In the genomic region with DNA sequence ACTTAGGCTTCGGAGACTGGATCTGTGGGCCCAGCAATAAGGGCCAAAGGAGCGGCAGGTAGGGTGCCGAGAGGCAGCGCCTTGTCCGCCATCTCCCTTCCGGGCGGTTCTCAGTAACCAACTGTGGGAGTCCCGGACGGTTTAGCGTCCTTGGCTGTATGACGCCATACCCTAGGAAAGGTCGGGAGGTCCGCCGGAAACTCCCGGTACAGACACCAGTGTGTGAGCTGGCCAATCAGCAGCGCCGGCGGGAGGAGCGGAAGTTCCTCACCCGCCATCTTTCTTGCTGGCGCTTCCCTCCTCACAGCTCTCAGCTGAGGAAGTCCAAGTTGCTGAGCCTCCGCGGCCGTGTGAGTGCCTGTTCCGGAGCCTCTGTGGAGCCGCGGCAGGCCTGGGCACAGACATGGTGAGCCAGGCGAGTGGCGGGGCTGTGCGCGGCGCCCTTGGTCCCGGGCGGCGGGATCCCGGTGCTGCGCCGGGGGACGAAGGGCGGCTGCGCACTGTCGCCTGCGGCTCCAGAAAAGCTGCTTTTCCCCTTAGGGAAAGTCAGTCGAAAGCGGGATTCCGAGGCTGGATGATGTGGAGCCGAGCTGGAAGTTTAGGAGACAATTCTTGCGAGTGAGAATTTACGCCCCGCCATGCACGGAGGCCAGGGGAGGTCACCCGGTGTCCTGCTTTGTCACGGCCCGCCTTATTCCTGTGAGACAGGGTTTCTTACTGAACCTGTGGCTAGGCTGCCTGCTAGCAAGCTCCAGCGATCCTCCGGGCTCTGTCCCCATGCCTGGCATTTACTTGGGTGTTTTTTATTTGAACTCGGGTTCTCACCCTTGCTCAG, we compare ENCODE assay signal across 8 mouse cellular contexts. TPM values are rescaled to one million over a fixed set of nuclear protein-coding genes. Genes with fewer than 3 reads are reported as not detected.
A peak's percentile ranks its signal among the peaks of the same experiment; 100 is the strongest.
DNase-seq lines count a peak whose midpoint lies in the region; ATAC-seq and TF ChIP-seq lines count a peak whose summit lies in the region.

No protein-coding gene starts in this region.

- peak overlapping the region; percentile 77 for H3K4me3 ChIP-seq in embryonic facial prominence, embryonic 13.5 days
- H3K4me3 ChIP-seq in kidney, adult 2 months (ENCODE audit: insufficient read depth, low read depth, low read length) = peak overlapping the region; percentile 92
- peak overlapping the region; percentile 74 for H3K4me3 ChIP-seq in limb, embryonic 12.5 days (replicated peaks)
- peak overlapping the region; percentile 58 for H3K4me3 ChIP-seq in midbrain, embryonic 15.5 days
- peak overlapping the region; percentile 96 for H3K4me3 ChIP-seq in spleen, adult 2 months (ENCODE audit: extremely low read depth, insufficient read depth, insufficient read length)

- no peaks in the 10 kb centered on the region for H3K27me3 ChIP-seq in embryonic facial prominence, embryonic 13.5 days
- no peaks in the 10 kb centered on the region for H3K27me3 ChIP-seq in kidney, adult 2 months (replicated peaks; ENCODE audit: control insufficient read depth, insufficient read depth, low read length)
- no peaks in the 10 kb centered on the region for H3K27me3 ChIP-seq in limb, embryonic 12.5 days
- no peaks in the 10 kb centered on the region for H3K27me3 ChIP-seq in midbrain, embryonic 15.5 days (replicated peaks)
- no peaks in the 10 kb centered on the region for H3K27me3 ChIP-seq in spleen, adult 2 months (ENCODE audit: control insufficient read depth, insufficient read depth, low read length)

- ATAC-seq in embryonic facial prominence, embryonic 13.5 days (ENCODE audit: insufficient number of reproducible peaks, insufficient read depth, low FRiP score, low TSS enrichment, low read depth) = peak; percentile 99
- peak; percentile 97 for ATAC-seq in limb, embryonic 12.5 days (ENCODE audit: insufficient number of reproducible peaks, insufficient read depth, low FRiP score, low TSS enrichment, low read depth)
- peak; percentile 100 for ATAC-seq in midbrain, embryonic 15.5 days (replicated peaks)

- peaks cover 10% of the 10 kb centered on the region for H3K36me3 ChIP-seq in embryonic facial prominence, embryonic 13.5 days
- H3K36me3 ChIP-seq in kidney, adult 2 months (ENCODE audit: control insufficient read depth, insufficient read depth, low read length) = no peaks in the 10 kb centered on the region
- H3K36me3 ChIP-seq in limb, embryonic 12.5 days = peaks cover 21% of the 10 kb centered on the region; the same call in 1 of the 2 replicates
- H3K36me3 ChIP-seq in midbrain, embryonic 15.5 days (replicated peaks) = 0 out of 2 replicates have a peak, but pooled peaks cover 2% of the 10 kb centered on the region
- peaks cover 1% of the 10 kb centered on the region; the same call in 1 of the 2 replicates for H3K36me3 ChIP-seq in spleen, adult 2 months (ENCODE audit: control insufficient read depth, insufficient read depth, low read length)

- peak; percentile 81 for TF ChIP-seq POLR2A in kidney, adult 2 months (IDR thresholded peaks at IDR 0.05; ENCODE audit: low read depth, low read length)
- peak; percentile 3; the same call in 1 of the 2 replicates for TF ChIP-seq POLR2A in spleen, adult 2 months (IDR thresholded peaks at IDR 0.05; ENCODE audit: low read depth, low read length)

- peak; percentile 90 for DNase-seq in 3134 (ENCODE audit: extremely low read depth, insufficient read length, low spot score)
- DNase-seq in adrenal gland, postnatal 36 days = peak; percentile 96
- peak; percentile 95 to 98 for DNase-seq in heart, adult 18-20 months
- DNase-seq in kidney, adult 2 months = peak; percentile 98
- DNase-seq in spleen, adult 2 months (ENCODE audit: low read depth in 1 of 2, low spot score in 2 of 2) = peak; percentile 81 to 92

- H3K4me1 ChIP-seq in embryonic facial prominence, embryonic 13.5 days = 0 out of 2 replicates have a peak, but pooled peaks cover 3% of the 10 kb centered on the region
- 0 out of 2 replicates have a peak, but pooled peaks cover 3% of the 10 kb centered on the region for H3K4me1 ChIP-seq in kidney, adult 2 months (ENCODE audit: control insufficient read depth, insufficient read depth, low read length)
- peaks cover 4% of the 10 kb centered on the region; the same call in 1 of the 2 replicates for H3K4me1 ChIP-seq in limb, embryonic 12.5 days (replicated peaks)
- peaks cover 13% of the 10 kb centered on the region for H3K4me1 ChIP-seq in midbrain, embryonic 15.5 days
- peaks cover 5% of the 10 kb centered on the region; the same call in 1 of the 2 replicates for H3K4me1 ChIP-seq in spleen, adult 2 months (ENCODE audit: control insufficient read depth, insufficient read depth, insufficient read length)

- H3K27ac ChIP-seq in embryonic facial prominence, embryonic 13.5 days = peak overlapping the region; percentile 98
- H3K27ac ChIP-seq in kidney, adult 2 months (ENCODE audit: insufficient read depth, low read depth, low read length) = peak overlapping the region; percentile 96
- H3K27ac ChIP-seq in limb, embryonic 12.5 days = peak overlapping the region; percentile 99
- peak overlapping the region; percentile 94 for H3K27ac ChIP-seq in midbrain, embryonic 15.5 days
- H3K27ac ChIP-seq in spleen, adult 2 months (ENCODE audit: insufficient read depth, low read length) = peak overlapping the region; percentile 92

- H3K4me2 ChIP-seq in embryonic facial prominence, embryonic 13.5 days = peak overlapping the region; percentile 74
- peak overlapping the region; percentile 68 for H3K4me2 ChIP-seq in limb, embryonic 12.5 days
- peak overlapping the region; percentile 60 for H3K4me2 ChIP-seq in midbrain, embryonic 15.5 days

- no peaks in the 10 kb centered on the region for H3K9me3 ChIP-seq in embryonic facial prominence, embryonic 13.5 days
- H3K9me3 ChIP-seq in limb, embryonic 12.5 days = no peaks in the 10 kb centered on the region
- no peaks in the 10 kb centered on the region for H3K9me3 ChIP-seq in midbrain, embryonic 15.5 days

- peak overlapping the region; percentile 92 for H3K9ac ChIP-seq in embryonic facial prominence, embryonic 13.5 days
- peak overlapping the region; percentile 88 for H3K9ac ChIP-seq in limb, embryonic 12.5 days (replicated peaks)
- H3K9ac ChIP-seq in midbrain, embryonic 15.5 days = peak overlapping the region; percentile 63

- WGBS in embryonic facial prominence, embryonic 13.5 days = under 1% methylated on average over 57 of the region's 57 CpGs
- under 1% methylated on average over 57 of the region's 57 CpGs for WGBS in kidney, adult 2 months
- WGBS in limb, embryonic 12.5 days = under 1% methylated on average over 57 of the region's 57 CpGs
- under 1% methylated on average over 57 of the region's 57 CpGs for WGBS in midbrain, embryonic 15.5 days
- WGBS in spleen, adult 2 months = 1% methylated on average over 57 of the region's 57 CpGs

- TF ChIP-seq CTCF in kidney, adult 2 months (conservative IDR thresholded peaks at IDR 0.05; ENCODE audit: insufficient read depth, insufficient read length, low read depth, low read length) = no peak
- no peak for TF ChIP-seq CTCF in spleen, adult 2 months (IDR thresholded peaks at IDR 0.05; ENCODE audit: extremely low read depth, insufficient read depth, insufficient read length, insufficient replicate concordance)

RNA-seq across cellular contexts. Expression of a gene that starts 14.3 kb away (rescaled TPM):
- 10 to 100 TPM; 31.8 to 35.7 TPM for total RNA-seq in adrenal gland, postnatal 36 days (2021)
- polyA plus RNA-seq in embryonic facial prominence, embryonic 13.5 days (2015; fragmentation: Nextera tagmentation; extraction: Ambion mirVana) = 25.9 and 28.1 TPM in 2 replicates
- 10 to 100 TPM; 20.2 to 24.6 TPM for total RNA-seq in heart, adult 18-20 months (2021)
- polyA plus RNA-seq in kidney, adult 2 months (2012; rRNA removed) = 2.8 and 3.8 TPM in 2 replicates
- 30.9 and 32.8 TPM in 2 replicates for polyA plus RNA-seq in limb, embryonic 12.5 days (2016; fragmentation: Nextera tagmentation; extraction: Ambion mirVana)
- 36.0 TPM in 2 replicates for polyA plus RNA-seq in midbrain, embryonic 15.5 days (2015; fragmentation: Nextera tagmentation; extraction: Ambion mirVana)
- polyA plus RNA-seq in spleen, adult 2 months (2012; rRNA removed) = 0.99 and 1.3 TPM in 2 replicates

RNA-seq across cellular contexts. Expression of a gene that starts 14.4 kb away (rescaled TPM):
- total RNA-seq in adrenal gland, postnatal 36 days (2021) = 1 to 10 TPM; 5.7 to 6.5 TPM
- polyA plus RNA-seq in embryonic facial prominence, embryonic 13.5 days (2015; fragmentation: Nextera tagmentation; extraction: Ambion mirVana) = 8.9 and 10.2 TPM in 2 replicates
- 1 to 10 TPM; 3.4 to 3.6 TPM for total RNA-seq in heart, adult 18-20 months (2021)
- polyA plus RNA-seq in kidney, adult 2 months (2012; rRNA removed) = 0.87 and 1.3 TPM in 2 replicates
- 10.0 and 10.2 TPM in 2 replicates for polyA plus RNA-seq in limb, embryonic 12.5 days (2016; fragmentation: Nextera tagmentation; extraction: Ambion mirVana)
- polyA plus RNA-seq in midbrain, embryonic 15.5 days (2015; fragmentation: Nextera tagmentation; extraction: Ambion mirVana) = 21.1 and 21.8 TPM in 2 replicates
- polyA plus RNA-seq in spleen, adult 2 months (2012; rRNA removed) = 0.60 and 0.83 TPM in 2 replicates

RNA-seq across cellular contexts. Expression of a gene that starts 28.1 kb away (rescaled TPM):
- 10 to 100 TPM; 16.0 to 23.1 TPM for total RNA-seq in adrenal gland, postnatal 36 days (2021)
- polyA plus RNA-seq in embryonic facial prominence, embryonic 13.5 days (2015; fragmentation: Nextera tagmentation; extraction: Ambion mirVana) = 18.9 and 21.3 TPM in 2 replicates
- 1 to 10 TPM; 5.7 to 8.2 TPM for total RNA-seq in heart, adult 18-20 months (2021)
- 6.7 and 8.9 TPM in 2 replicates for polyA plus RNA-seq in kidney, adult 2 months (2012; rRNA removed)
- 19.2 and 20.7 TPM in 2 replicates for polyA plus RNA-seq in limb, embryonic 12.5 days (2016; fragmentation: Nextera tagmentation; extraction: Ambion mirVana)
- polyA plus RNA-seq in midbrain, embryonic 15.5 days (2015; fragmentation: Nextera tagmentation; extraction: Ambion mirVana) = 16.3 and 17.4 TPM in 2 replicates
- polyA plus RNA-seq in spleen, adult 2 months (2012; rRNA removed) = 2.9 and 3.8 TPM in 2 replicates

RNA-seq across cellular contexts. Expression of a gene that starts 41.0 kb away (rescaled TPM):
- total RNA-seq in adrenal gland, postnatal 36 days (2021) = 1 to 10 TPM; 4.8 to 6.9 TPM
- 7.7 and 8.4 TPM in 2 replicates for polyA plus RNA-seq in embryonic facial prominence, embryonic 13.5 days (2015; fragmentation: Nextera tagmentation; extraction: Ambion mirVana)
- total RNA-seq in heart, adult 18-20 months (2021) = 1 to 10 TPM; 4.9 to 5.4 TPM
- polyA plus RNA-seq in kidney, adult 2 months (2012; rRNA removed) = 0.29 and 0.52 TPM in 2 replicates
- 5.6 and 6.0 TPM in 2 replicates for polyA plus RNA-seq in limb, embryonic 12.5 days (2016; fragmentation: Nextera tagmentation; extraction: Ambion mirVana)
- polyA plus RNA-seq in midbrain, embryonic 15.5 days (2015; fragmentation: Nextera tagmentation; extraction: Ambion mirVana) = 9.3 and 9.6 TPM in 2 replicates
- 0.31 and 0.36 TPM in 2 replicates for polyA plus RNA-seq in spleen, adult 2 months (2012; rRNA removed)

Comparison
In these comparisons a context has a peak if more than half of its experiments do, and no peak if none do; other contexts are left out.
1. Peak in every context shown above with its lines: DNase-seq, ATAC-seq, H3K4me3 ChIP-seq and H3K27ac ChIP-seq.